10 mouse cellular contexts compared by ENCODE assay signal in genomic region chr5:21866311-21866712, GRCm38 (mm10). TPM values are rescaled to one million over a fixed set of nuclear protein-coding genes. Genes with fewer than 3 reads are reported as not detected.
DNase-seq lines count a peak whose midpoint lies in the region; ATAC-seq lines count a peak whose summit lies in the region.
"Had no signal": no experiment of that assay in that cellular context is flagged by ENCODE, and none has a peak within 500 bp of the region (broad histone marks: within the 10 kb centered on the region; RNA-seq: fewer than 3 reads in every experiment).

No protein-coding gene starts in this region.

- H3K4me3 ChIP-seq in forebrain, embryonic 12.5 days (replicated peaks) = peak overlapping the region; percentile 31
- peak overlapping the region; percentile 35 for H3K4me3 ChIP-seq in midbrain, embryonic 13.5 days (replicated peaks)
- H3K4me3 ChIP-seq: erythroblast, embryonic 14.5 days had no signal

- peak overlapping the region; percentile 53 for H3K4me2 ChIP-seq in forebrain, embryonic 12.5 days
- peak overlapping the region; percentile 65 for H3K4me2 ChIP-seq in midbrain, embryonic 13.5 days (replicated peaks)

- peak; percentile 11 for DNase-seq in adrenal gland, postnatal 14 days
- DNase-seq in adrenal gland, adult 8-10 months = no peak
- peak; percentile 81 for DNase-seq in brain, adult 2 months (ENCODE audit: low read depth, low spot score)
- DNase-seq in layer of hippocampus, adult 9-10 months (ENCODE audit: low spot score) = peak; percentile 15
- no peak for DNase-seq in spleen, postnatal 10 days (ENCODE audit: low spot score in 2 of 2)

- H3K27me3 ChIP-seq in forebrain, embryonic 12.5 days = 0 out of 2 replicates have a peak, but pooled peaks cover 4% of the 10 kb centered on the region
- peaks cover 8% of the 10 kb centered on the region; the same call in 1 of the 2 replicates for H3K27me3 ChIP-seq in midbrain, embryonic 13.5 days

- H3K36me3 ChIP-seq in forebrain, embryonic 12.5 days (replicated peaks) = no peaks in the 10 kb centered on the region
- H3K36me3 ChIP-seq in midbrain, embryonic 13.5 days = no peaks in the 10 kb centered on the region

- H3K27ac ChIP-seq in forebrain, embryonic 12.5 days = no peak overlapping the region
- H3K27ac ChIP-seq in midbrain, embryonic 13.5 days = no peak overlapping the region

- peak; percentile 70; the same call in 1 of the 2 replicates for ATAC-seq in forebrain, embryonic 12.5 days (ENCODE audit: low FRiP score)
- ATAC-seq in midbrain, embryonic 13.5 days = peak; percentile 84
- ATAC-seq in erythroblast, adult 5-6 weeks (replicated peaks; ENCODE audit: low FRiP score, poor library complexity, severe bottlenecking) = no peak

- no peak overlapping the region for H3K9ac ChIP-seq in forebrain, embryonic 12.5 days
- no peak overlapping the region for H3K9ac ChIP-seq in midbrain, embryonic 13.5 days (replicated peaks)

- 3% methylated on average over 6 of the region's 6 CpGs for WGBS in forebrain, embryonic 12.5 days
- WGBS in midbrain, embryonic 13.5 days = 3% methylated on average over 6 of the region's 6 CpGs

- H3K4me1 ChIP-seq in forebrain, embryonic 12.5 days = peaks cover 14% of the 10 kb centered on the region
- peaks cover 12% of the 10 kb centered on the region for H3K4me1 ChIP-seq in midbrain, embryonic 13.5 days (replicated peaks)

- no peaks in the 10 kb centered on the region for H3K9me3 ChIP-seq in forebrain, embryonic 12.5 days
- H3K9me3 ChIP-seq in midbrain, embryonic 13.5 days = no peaks in the 10 kb centered on the region

RNA-seq across cellular contexts. Expression of gene Slc26a5, which starts 0.9 kb away (rescaled TPM):
- not detected in 2 replicates for total RNA-seq in adrenal gland, postnatal 14 days (2021)
- not detected for total RNA-seq in adrenal gland, adult 8-10 months (2022)
- 0.19 and 0.26 TPM in 2 replicates for polyA plus RNA-seq in forebrain, embryonic 12.5 days (2016; fragmentation: Nextera tagmentation; extraction: Ambion mirVana)
- 0.05 and 0.14 TPM in 2 replicates for polyA plus RNA-seq in midbrain, embryonic 13.5 days (2015; fragmentation: Nextera tagmentation; extraction: Ambion mirVana)
- not detected in 2 replicates for total RNA-seq in erythroblast, adult 5-6 weeks (2015; ENCODE audit: low replicate concordance)
- total RNA-seq in erythroblast, adult 5-6 weeks (2017; ENCODE audit: low replicate concordance) = not detected in 2 replicates
- polyA plus RNA-seq: C2C12; erythroblast, embryonic 14.5 days had no signal

Comparison
In these comparisons a context has a peak if more than half of its experiments do, and no peak if none do; other contexts are left out.
1. DNase-seq: peak in adrenal gland, postnatal 14 days (single experiment), brain, adult 2 months (single experiment) and layer of hippocampus, adult 9-10 months (single experiment); none in adrenal gland, adult 8-10 months (single experiment) and spleen, postnatal 10 days (0 of 2).